Mouse (Mus musculus) ES-E14 (cell line): ENCODE data around the gene Dlg2.

Experiments
- CHD2 ChIP-seq: IDR thresholded peaks from 2 replicates; pipeline ENCODE4 v1.6.1; 2014; ENCODE audit warnings: mild to moderate bottlenecking, low read depth, low read length, inconsistent platforms
- MAFK ChIP-seq: IDR thresholded peaks from 2 replicates; pipeline ENCODE4 v1.6.1; 2014; ENCODE audit warnings: mild to moderate bottlenecking, low read depth, low read length, inconsistent platforms; ENCODE audit not compliant: insufficient read depth
- ZC3H11A ChIP-seq: IDR thresholded peaks from 2 replicates; pipeline ENCODE4 v1.6.1; 2012; ENCODE audit warnings: low read depth, mild to moderate bottlenecking, inconsistent platforms, low read length, borderline replicate concordance

DNA sequence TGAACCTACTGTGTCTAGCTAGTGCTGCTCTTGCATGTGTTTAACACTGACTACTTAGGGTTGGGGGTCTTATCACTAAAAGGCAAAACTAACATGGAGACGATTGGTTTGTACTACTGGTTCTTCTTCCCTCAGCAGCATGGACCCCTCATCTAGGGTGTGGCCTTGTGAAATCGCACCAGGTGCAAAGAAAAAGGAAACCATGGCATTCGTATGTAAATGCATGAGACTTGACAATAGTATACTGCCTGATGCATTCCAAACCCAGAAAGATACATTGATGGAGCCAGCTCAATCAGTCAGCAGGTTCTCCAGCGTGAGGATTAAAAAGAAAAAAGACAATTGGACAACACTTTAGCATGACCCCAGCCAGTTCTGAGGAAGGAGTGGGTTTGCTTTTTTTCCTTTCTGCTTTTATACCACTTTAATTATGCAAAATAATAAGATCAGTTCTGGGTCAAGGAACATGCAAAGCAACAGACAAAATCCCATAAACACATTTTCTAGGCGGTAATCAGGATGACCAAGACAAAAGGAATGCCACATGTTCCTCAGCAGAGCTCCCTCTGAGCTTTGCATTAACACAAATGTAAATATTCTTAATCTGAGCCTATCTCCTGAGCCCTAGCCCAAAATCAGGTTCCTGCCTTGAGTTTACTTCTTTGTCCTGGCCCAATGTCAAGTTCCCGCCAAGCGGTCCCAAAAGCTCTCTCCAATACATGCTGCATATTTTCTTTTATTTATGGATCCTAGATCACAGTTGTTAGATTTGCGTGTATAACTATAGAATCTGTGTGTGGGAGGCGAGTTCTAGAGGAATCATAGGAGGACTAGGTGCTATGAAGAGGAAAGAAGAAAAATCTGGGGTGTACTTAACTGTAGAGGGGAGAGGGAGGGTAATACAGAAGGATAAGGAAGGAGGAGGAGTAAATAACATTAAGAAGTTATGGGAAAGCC lies 595.6 kb downstream of the Dlg2 start:
- no peak for TF ChIP-seq ZC3H11A
- no peak for TF ChIP-seq MAFK
- no peak for TF ChIP-seq CHD2
